Mouse (Mus musculus) heart, embryonic 15.5 days (tissue): ENCODE results near the gene Cdk17. TPM values are rescaled to one million over a fixed set of nuclear protein-coding genes. Genes with fewer than 3 reads are reported as not detected.
A peak's percentile ranks its signal among the peaks of the same experiment; 100 is the strongest.

Experiments
- ATAC-seq: fragments of 200-750 bp; cut with Nextera tagmentation; replicated peaks from 2 replicates; pipeline ENCODE4 v1.8.0; 2017; ENCODE audit warnings: low read depth, moderate TSS enrichment; ENCODE audit not compliant: insufficient number of reproducible peaks, insufficient read depth, low FRiP score
- H3K27ac ChIP-seq: fragments of 300-500 bp; sonication (generic); 2 replicates; pipeline ENCODE4 v1.5.1; 2015; ENCODE audit warnings: mild to moderate bottlenecking, inconsistent platforms
- H3K27me3 ChIP-seq: fragments of 300-500 bp; sonication (generic); 2 replicates; pipeline ENCODE4 v1.6.1; 2015; ENCODE audit warnings: inconsistent platforms
- H3K36me3 ChIP-seq: fragments of 300-500 bp; sonication (generic); 2 replicates; pipeline ENCODE4 v1.6.1; 2015; ENCODE audit warnings: mild to moderate bottlenecking, inconsistent platforms
- H3K4me1 ChIP-seq: fragments of 300-500 bp; sonication (generic); replicated peaks from 2 replicates; pipeline ENCODE4 v1.6.1; 2015; ENCODE audit warnings: inconsistent platforms
- H3K4me2 ChIP-seq: fragments of 300-500 bp; sonication (generic); 2 replicates; pipeline ENCODE4 v1.6.1; 2015; ENCODE audit warnings: inconsistent platforms, mild to moderate bottlenecking, moderate library complexity
- H3K4me3 ChIP-seq: fragments of 300-500 bp; sonication (generic); 2 replicates; pipeline ENCODE4 v1.5.1; 2015; ENCODE audit warnings: mild to moderate bottlenecking, inconsistent platforms
- H3K9ac ChIP-seq: fragments of 300-500 bp; sonication (generic); 2 replicates; pipeline ENCODE4 v1.6.1; 2015; ENCODE audit warnings: mild to moderate bottlenecking, inconsistent platforms
- H3K9me3 ChIP-seq: fragments of 300-500 bp; sonication (generic); replicated peaks from 2 replicates; pipeline ENCODE4 v1.6.1; 2016; ENCODE audit warnings: inconsistent platforms
- WGBS: fragments of 180-500 bp; shearing (Covaris S2); methylation state at CpG from one replicate; pipeline ENCODE4 v1.1.7; 2015; ENCODE audit warnings: mixed read lengths; 5-methylcytosine and 5-hydroxymethylcytosine counted together
- polyA plus RNA-seq: library from polyadenylated mRNA; unstranded; fragments of >200 nt; fragmentation: Nextera tagmentation; extraction: Ambion mirVana; gene quantifications from 2 replicates; pipeline ENCODE4 v1.2.1, GENCODE M21; 2015

Gene Cdk17
- polyA plus RNA-seq, 1 experiment from 2014 or later = 16.7 TPM

DNA sequence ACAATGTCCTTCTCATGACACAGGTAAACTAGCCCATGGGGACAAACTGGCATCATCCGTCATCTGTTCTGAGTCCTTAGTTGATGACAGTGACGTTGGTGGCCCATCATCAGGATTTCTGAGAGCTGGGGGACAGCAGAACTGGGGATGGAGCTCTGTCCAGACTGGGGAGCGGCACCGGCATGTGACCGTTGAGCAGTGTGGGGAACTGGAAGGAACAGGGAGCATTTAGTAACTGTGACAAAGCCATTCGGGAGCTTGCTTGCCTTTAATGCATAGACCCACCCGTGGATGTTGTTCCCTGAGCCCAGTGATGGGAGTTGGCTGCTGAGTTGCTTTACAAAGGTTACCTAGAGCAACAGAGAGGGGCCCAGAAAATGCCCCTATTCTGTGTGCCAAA is 89.2 kb downstream of the Cdk17 start:
- Histone ChIP-seq H3K36me3 (peaks cover 18% of the 10 kb centered on the region), H3K27me3 (no peaks in the 10 kb centered on the region), H3K4me3 (no peak overlapping the region), H3K4me2 (no peak overlapping the region), H3K9ac (no peak overlapping the region), H3K27ac (peak overlapping the region; percentile 78), H3K4me1 (peaks cover 37% of the 10 kb centered on the region), H3K9me3 (no peaks in the 10 kb centered on the region)
- 78% methylated on average over 7 of the region's 7 CpGs for WGBS
- no peak for ATAC-seq

DNA sequence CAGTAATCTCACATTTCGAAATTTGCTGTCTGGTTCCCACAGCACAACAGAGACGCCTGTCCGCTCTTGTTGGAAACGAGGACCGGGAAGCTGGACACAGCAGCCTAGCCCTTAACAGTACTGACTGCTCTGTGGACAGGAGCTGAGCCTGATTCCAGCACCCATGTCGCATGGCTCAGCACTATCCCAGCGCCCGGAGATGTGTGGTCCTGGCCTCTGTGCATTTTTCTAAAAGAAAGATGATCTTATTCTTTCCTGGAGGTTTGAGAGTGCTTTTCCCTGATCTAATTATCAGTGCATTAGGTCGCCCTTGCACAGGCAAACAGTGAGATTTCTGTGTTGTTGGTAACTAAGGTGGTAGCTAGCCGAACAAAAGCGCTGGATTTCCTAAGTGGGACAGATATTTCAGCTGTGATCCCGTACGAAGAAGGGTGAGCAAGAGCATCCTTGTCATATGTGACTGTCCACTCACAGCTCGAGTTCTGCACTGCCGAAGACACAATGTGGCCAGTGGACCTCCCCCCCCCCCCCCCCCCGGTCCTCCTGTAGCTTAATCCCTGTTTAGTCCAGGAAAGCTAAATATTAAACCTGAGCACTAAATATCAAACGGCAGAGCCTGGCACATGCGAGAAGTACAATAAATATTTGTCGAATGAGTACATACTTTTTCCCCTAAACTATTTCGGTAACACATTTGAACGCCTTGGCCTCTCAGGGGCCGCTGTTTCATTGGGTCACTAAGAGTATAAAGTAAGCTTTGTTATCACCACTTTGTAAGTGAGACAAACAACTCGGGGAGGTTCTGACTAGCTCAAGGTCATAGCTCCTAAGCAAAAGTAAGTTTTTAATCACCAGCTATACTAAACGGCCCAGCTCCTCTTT is 90.0 kb downstream of the Cdk17 start:
- 0 out of 2 replicates have a peak, but pooled peaks have one; percentile 54 for ATAC-seq
- H3K36me3 ChIP-seq = peaks cover 18% of the 10 kb centered on the region
- WGBS = 48% methylated on average over 24 of the region's 24 CpGs

DNA sequence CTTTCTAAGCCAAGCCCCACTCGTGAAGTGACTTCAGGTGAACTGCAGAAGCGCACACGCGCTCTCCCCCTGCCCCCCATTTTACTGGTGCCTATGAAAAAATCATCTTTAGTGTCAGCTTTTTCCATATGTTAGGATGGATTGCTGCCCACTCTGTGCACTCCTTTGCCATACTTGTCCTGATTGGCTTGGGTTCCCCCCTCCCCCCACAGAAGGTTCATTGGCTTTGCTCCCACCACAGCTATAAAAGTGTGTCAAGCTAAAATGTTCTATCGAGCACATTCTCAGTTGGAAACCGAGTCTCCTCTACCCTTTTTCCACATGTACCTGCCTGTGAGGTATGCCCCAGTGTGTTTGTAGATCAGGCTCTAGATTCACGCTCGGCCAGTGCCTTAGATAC is 90.8 kb downstream of the Cdk17 start:
- peaks cover 41% of the 10 kb centered on the region for H3K4me1 ChIP-seq
- H3K27ac ChIP-seq = peak overlapping the region; percentile 78
- no peak overlapping the region for H3K4me3 ChIP-seq
- H3K36me3 ChIP-seq = peaks cover 19% of the 10 kb centered on the region
- H3K9me3 ChIP-seq = no peaks in the 10 kb centered on the region
- WGBS = 77% methylated on average over 8 of the region's 8 CpGs
- no peak overlapping the region for H3K4me2 ChIP-seq
- H3K27me3 ChIP-seq = no peaks in the 10 kb centered on the region
- ATAC-seq = no peak
- H3K9ac ChIP-seq = no peak overlapping the region

More for the DNA sequence above, 90.0 kb downstream of the Cdk17 start:
- peak overlapping the region; percentile 78 for H3K27ac ChIP-seq
- H3K4me2 ChIP-seq = no peak overlapping the region
- no peaks in the 10 kb centered on the region for H3K27me3 ChIP-seq
- no peak overlapping the region for H3K4me3 ChIP-seq
- no peaks in the 10 kb centered on the region for H3K9me3 ChIP-seq
- H3K4me1 ChIP-seq = peaks cover 41% of the 10 kb centered on the region
- H3K9ac ChIP-seq = no peak overlapping the region

DNA sequence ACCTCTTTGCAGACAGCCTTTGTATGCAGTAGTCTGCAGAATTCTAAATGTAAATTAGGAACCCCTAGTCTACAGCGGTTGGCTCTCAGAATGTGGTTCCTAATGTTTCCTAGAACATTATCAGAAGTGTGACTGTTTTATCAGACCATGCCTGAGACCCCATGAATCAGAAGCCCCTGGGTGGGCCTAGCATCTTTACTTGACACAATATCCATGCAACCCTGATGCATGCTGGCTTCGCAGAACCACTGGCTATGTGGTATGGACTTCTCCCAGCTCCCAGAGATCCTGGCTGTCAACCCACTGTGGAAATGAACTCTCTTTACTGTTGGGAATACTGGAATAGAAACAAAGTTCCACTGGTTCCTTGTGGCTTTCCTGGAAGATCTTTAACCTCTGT is 92.0 kb downstream of the Cdk17 start:
- peaks cover 18% of the 10 kb centered on the region for H3K36me3 ChIP-seq
- WGBS = 92% methylated on average over 2 of the region's 2 CpGs

DNA sequence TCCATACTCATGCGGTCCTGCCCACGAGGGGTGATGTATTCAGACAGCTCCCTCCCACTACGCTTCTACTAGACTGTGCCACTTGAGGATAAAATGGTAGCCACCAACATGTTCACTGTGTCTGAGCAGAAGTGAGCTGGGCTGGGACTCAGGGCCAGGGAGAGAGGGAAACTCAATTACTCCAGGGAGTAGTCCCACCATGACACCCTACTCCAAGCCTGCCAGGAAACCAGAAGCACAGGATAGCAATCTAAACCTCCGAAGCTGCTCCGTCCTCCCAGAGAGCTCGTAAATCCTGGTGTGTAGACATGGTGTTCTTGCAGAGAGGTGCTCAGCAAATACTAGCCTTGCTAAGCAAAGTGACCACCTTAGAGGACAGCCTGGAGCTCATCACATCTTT is 92.5 kb downstream of the Cdk17 start:
- WGBS = 86% methylated on average over 6 of the region's 6 CpGs
- Histone ChIP-seq H3K27ac (no peak overlapping the region), H3K36me3 (peaks cover 18% of the 10 kb centered on the region), H3K4me3 (no peak overlapping the region), H3K9ac (no peak overlapping the region), H3K9me3 (no peaks in the 10 kb centered on the region), H3K27me3 (no peaks in the 10 kb centered on the region), H3K4me1 (peaks cover 32% of the 10 kb centered on the region), H3K4me2 (no peak overlapping the region)
- ATAC-seq = no peak

More for the DNA sequence above, 92.0 kb downstream of the Cdk17 start:
- Histone ChIP-seq H3K9me3 (no peaks in the 10 kb centered on the region), H3K4me2 (no peak overlapping the region), H3K9ac (no peak overlapping the region), H3K4me3 (no peak overlapping the region), H3K27ac (no peak overlapping the region), H3K27me3 (no peaks in the 10 kb centered on the region), H3K4me1 (peaks cover 36% of the 10 kb centered on the region)
- ATAC-seq = no peak

DNA sequence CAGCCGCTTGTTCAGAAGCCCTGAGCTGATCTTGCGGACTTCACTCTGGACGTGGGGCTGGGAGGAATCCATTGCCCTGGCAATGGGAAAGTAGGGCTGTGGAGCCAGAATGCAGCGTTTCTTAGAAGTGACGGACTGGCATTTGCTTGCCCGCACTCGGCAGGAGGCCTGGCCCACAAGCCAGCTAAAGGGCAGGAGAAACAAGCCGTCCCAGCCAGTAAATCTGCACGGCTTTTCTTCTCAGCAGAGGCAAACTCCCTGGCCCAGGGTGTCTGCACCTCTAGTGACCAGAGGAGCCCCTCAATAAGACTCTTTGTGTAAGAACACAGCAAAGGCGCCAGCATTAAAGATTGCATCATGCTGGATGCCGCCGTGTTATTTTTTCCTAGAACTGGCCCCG is 94.6 kb downstream of the Cdk17 start:
- Histone ChIP-seq H3K27ac (peak overlapping the region; percentile 55), H3K4me3 (no peak overlapping the region), H3K9ac (no peak overlapping the region), H3K4me1 (peaks cover 29% of the 10 kb centered on the region), H3K27me3 (no peaks in the 10 kb centered on the region), H3K9me3 (no peaks in the 10 kb centered on the region), H3K4me2 (no peak overlapping the region), H3K36me3 (peaks cover 10% of the 10 kb centered on the region)
- 45% methylated on average over 13 of the region's 13 CpGs for WGBS
- no peak for ATAC-seq

DNA sequence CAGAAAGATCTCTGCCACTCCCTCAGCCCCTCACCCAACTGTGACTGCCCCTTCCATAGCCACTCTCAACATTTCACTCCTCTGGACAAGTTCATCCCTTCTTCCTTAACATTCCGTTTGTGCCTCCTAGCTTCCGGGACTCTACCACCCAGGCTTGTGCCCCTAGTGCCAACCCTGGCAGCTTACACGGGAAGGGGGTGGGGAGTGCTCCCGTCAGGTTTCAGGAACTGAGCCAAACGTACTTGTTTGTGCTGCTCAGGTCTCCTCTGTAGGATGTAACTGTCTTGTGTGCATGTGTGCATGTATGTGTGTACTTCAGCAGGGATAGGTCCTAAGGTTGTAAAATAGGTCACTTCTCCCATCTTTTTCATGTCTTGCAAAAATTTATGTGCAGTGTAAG is 99.2 kb downstream of the Cdk17 start:
- no peaks in the 10 kb centered on the region for H3K9me3 ChIP-seq
- no peaks in the 10 kb centered on the region for H3K27me3 ChIP-seq
- H3K4me1 ChIP-seq = peaks cover 55% of the 10 kb centered on the region
- no peak overlapping the region for H3K9ac ChIP-seq
- peaks cover 13% of the 10 kb centered on the region; the same call in 1 of the 2 replicates for H3K36me3 ChIP-seq
- H3K4me2 ChIP-seq = no peak overlapping the region
- WGBS = 51% methylated on average over 5 of the region's 5 CpGs
- no peak overlapping the region for H3K4me3 ChIP-seq
- no peak overlapping the region for H3K27ac ChIP-seq
- ATAC-seq = no peak

DNA sequence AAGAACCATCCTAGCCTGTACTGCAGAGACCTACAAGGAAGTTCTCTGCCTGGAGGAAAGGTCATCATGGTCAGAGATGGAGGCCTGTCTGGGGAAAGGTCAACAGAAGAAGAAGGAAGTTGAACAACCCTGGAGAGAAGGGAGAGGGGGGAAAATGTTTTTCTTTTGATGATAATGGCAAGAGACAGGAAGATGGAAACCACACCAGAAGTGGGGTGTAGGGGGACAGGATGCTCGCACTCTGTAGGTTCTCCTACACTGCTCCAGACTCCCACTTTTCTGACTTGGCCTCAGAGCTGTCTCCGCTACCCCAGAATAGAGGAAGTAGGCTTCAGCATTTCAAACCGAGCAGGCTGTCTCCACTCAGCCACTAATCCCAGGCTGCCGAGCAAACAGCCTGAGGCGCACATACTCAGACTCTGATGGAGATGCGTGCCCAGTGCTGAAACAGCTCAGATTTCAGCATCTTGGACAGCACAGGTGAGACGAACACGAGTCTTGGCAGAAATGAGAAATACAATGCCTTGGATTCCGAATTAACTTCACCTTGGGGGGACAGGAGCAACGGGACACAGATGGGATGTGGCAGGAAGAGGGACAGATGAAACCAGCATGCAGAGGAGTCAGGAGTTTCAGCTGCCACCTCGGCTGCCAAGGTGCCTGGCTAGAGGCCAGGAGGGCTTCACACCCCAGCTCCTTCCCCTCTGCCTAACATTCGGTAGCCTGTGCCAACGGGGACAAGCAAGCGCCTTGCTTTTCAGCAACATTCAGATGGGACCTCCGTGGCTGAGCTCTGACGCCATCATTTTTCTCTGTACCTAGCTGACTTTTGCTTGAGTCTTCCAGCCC is 100.7 kb downstream of the Cdk17 start:
- H3K4me1 ChIP-seq = peaks cover 54% of the 10 kb centered on the region

DNA sequence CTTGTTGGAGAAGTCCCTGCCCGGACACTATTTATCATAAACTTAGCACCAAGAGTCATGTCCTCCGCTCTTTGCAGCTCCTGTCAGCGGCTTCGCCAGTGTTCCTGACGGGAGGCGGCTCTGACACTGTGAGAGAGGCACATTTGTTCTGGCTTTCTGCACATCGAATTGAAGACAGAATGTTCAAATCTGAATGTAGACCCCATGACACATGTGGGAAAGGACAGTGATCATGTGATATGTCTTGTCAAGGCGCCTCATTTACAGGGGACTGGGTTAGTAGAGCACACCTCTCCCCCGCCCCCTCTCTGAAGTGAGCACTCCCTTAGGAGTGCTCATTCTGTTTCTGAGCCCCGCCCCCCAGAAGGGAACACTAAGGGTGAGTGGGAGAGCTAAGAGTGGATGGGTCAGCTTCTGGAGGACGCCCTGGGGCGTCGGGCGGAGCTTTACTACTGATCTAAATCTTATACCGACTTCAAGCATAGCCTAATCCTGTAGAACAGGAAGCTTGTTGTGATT is 101.4 kb downstream of the Cdk17 start:
- no peaks in the 10 kb centered on the region for H3K9me3 ChIP-seq
- H3K27me3 ChIP-seq = no peaks in the 10 kb centered on the region
- H3K4me1 ChIP-seq = peaks cover 54% of the 10 kb centered on the region
- peak overlapping the region; percentile 60 for H3K4me2 ChIP-seq
- peak overlapping the region; percentile 24; the same call in 1 of the 2 replicates for H3K4me3 ChIP-seq
- H3K27ac ChIP-seq = peak overlapping the region; percentile 90
- peaks cover 24% of the 10 kb centered on the region; the same call in 1 of the 2 replicates for H3K36me3 ChIP-seq
- 10% methylated on average over 15 of the region's 15 CpGs for WGBS
- peak; percentile 44 for ATAC-seq
- peak overlapping the region; percentile 29; the same call in 1 of the 2 replicates for H3K9ac ChIP-seq

More for the DNA sequence above, 100.7 kb downstream of the Cdk17 start:
- H3K36me3 ChIP-seq = peaks cover 26% of the 10 kb centered on the region; the same call in 1 of the 2 replicates
- no peaks in the 10 kb centered on the region for H3K27me3 ChIP-seq
- H3K4me3 ChIP-seq = peak overlapping the region; percentile 24; the same call in 1 of the 2 replicates
- 12% methylated on average over 16 of the region's 16 CpGs for WGBS
- peak overlapping the region; percentile 60 for H3K4me2 ChIP-seq
- H3K9me3 ChIP-seq = no peaks in the 10 kb centered on the region
- ATAC-seq = peak; percentile 54
- H3K9ac ChIP-seq = peak overlapping the region; percentile 29; the same call in 1 of the 2 replicates
- H3K27ac ChIP-seq = peak overlapping the region; percentile 90

DNA sequence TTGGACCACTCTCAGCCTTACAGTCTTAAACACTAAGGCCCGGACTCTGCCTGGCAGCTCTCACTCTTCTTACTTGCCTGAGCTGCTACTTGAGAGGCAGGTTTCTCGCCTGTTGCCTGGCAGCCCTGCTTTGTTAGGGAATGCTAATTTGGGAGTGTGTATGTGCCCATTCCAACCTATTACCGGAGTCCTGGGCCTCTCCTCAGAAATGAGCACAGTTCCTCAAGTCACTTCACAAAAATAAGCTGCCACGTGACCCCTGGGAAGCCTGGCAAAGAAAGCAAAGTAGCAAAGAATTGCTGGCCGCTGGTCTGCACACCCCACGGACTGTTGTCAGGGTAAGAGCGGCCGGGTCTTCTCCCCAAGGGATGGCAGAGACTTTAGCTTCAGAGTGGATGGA is 102.8 kb downstream of the Cdk17 start:
- no peak for ATAC-seq
- H3K4me2 ChIP-seq = no peak overlapping the region
- peaks cover 24% of the 10 kb centered on the region; the same call in 1 of the 2 replicates for H3K36me3 ChIP-seq
- H3K4me3 ChIP-seq = no peak overlapping the region
- H3K27me3 ChIP-seq = no peaks in the 10 kb centered on the region
- peak overlapping the region; percentile 19; the same call in 1 of the 2 replicates for H3K9ac ChIP-seq
- peak overlapping the region; percentile 74 for H3K27ac ChIP-seq
- 58% methylated on average over 8 of the region's 8 CpGs for WGBS
- peaks cover 54% of the 10 kb centered on the region for H3K4me1 ChIP-seq
- no peaks in the 10 kb centered on the region for H3K9me3 ChIP-seq

DNA sequence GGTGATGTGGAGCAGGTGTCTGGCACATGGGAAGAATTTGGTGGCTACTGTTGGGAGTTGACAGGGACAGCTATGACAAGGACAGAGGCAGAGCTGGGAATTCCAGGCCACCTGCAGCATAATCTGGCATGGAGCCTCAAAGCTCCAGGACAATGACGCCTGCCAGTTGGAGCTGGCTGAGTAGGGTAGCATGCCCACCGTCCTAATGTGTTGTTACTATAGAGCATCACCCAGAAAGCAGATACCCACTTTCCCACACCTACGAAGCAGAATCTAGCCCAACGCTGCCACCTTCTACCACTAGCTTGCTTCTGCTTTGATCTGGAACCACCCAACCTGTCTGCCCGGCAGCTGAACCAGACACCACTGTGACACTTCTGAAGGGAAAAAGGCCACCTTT is 103.3 kb downstream of the Cdk17 start:
- Histone ChIP-seq H3K36me3 (peaks cover 24% of the 10 kb centered on the region; the same call in 1 of the 2 replicates), H3K4me2 (no peak overlapping the region), H3K27ac (peak overlapping the region; percentile 74), H3K27me3 (no peaks in the 10 kb centered on the region), H3K9me3 (no peaks in the 10 kb centered on the region), H3K4me3 (no peak overlapping the region), H3K4me1 (peaks cover 54% of the 10 kb centered on the region), H3K9ac (no peak overlapping the region)
- WGBS = 62% methylated on average over 5 of the region's 5 CpGs
- no peak for ATAC-seq
